Mouse (Mus musculus): Measurements from ENCODE around the gene Abcg4. TPM values are rescaled to one million over a fixed set of nuclear protein-coding genes. Genes with fewer than 3 reads are reported as not detected.

Abcg4 gene
- polyA plus RNA-seq, 1 experiment from 2014 or later, result 1.0 TPM

DNA sequence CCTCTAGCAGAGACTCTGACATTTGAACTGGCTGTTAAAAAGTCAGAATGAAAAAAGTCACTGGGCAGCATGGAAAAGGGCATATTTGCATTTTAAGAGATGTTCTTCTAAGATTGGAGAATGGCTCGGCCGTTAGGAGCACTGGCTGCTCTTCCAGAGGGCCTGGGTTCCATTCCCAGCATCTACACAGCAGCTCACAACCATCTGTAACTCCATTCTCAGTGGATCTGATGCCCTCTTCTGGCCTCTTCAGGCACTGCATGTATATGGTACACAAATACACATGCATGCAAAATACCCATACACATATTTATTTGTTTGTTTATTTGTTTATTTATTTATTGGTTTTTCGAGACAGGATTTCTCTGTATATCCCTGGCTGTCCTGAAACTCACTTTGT is 19.3 kb downstream of the Abcg4 start:
- no peaks in the 10 kb centered on the region for H3K36me3 ChIP-seq (ENCODE audit: insufficient read depth, low read length)
- no peak overlapping the region for H3K27ac ChIP-seq
- WGBS, result 88% methylated on average over 3 of the region's 3 CpGs
- 0 out of 2 replicates have a peak, but pooled peaks cover 8% of the 10 kb centered on the region for H3K4me1 ChIP-seq (replicated peaks; ENCODE audit: insufficient read depth, low read length)
- H3K9ac ChIP-seq (ENCODE audit: low read depth, low read length), result no peak overlapping the region
- H3K27me3 ChIP-seq (ENCODE audit: insufficient read depth, low read length), result no peaks in the 10 kb centered on the region
- DNase-seq (ENCODE audit: low spot score), result no peak
- H3K4me2 ChIP-seq (ENCODE audit: low read length), result no peak overlapping the region
- no peak overlapping the region for H3K4me3 ChIP-seq (replicated peaks; ENCODE audit: low read depth, low read length)
- TF ChIP-seq CTCF (IDR thresholded peaks at IDR 0.05; ENCODE audit: low read depth), result peak; percentile 65
- H3K9me3 ChIP-seq (replicated peaks; ENCODE audit: low read length), result no peaks in the 10 kb centered on the region
- ATAC-seq (replicated peaks; ENCODE audit: low FRiP score, low read depth), result no peak

DNA sequence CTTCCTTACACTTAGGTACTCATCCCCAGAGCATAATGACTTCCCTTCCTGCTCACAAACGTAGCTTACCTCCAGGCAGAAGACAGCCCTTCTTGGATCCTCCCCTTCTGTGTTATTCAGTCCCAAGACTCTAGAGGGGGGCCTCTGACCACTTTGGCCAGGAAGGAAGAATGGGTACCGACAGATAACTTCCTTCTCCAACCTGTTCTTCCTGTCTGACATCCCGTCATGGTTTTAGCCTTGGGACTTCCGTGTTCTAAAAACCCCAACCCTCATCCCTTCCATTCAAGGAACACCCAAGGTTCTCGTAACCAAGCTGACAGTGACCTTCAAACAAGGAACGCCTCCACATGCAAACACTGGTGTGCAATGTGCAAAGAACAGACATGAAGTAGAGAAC is 20.0 kb downstream of the Abcg4 start, which contains the start of gene Nlrx1:
TSS of gene Nlrx1 (minus strand) at position 168 of the 400 bp plus-strand sequence.
- Histone ChIP-seq H3K9ac (ENCODE audit: low read depth, low read length) (peak within 1 kb of the TSS; percentile 83), H3K27me3 (ENCODE audit: insufficient read depth, low read length) (no peaks in the 10 kb centered on the region), H3K27ac (peak within 1 kb of the TSS; percentile 70), H3K4me3 (replicated peaks; ENCODE audit: low read depth, low read length) (peak within 1 kb of the TSS; percentile 51), H3K36me3 (ENCODE audit: insufficient read depth, low read length) (no peaks in the 10 kb centered on the region), H3K9me3 (replicated peaks; ENCODE audit: low read length) (no peaks in the 10 kb centered on the region), H3K4me1 (replicated peaks; ENCODE audit: insufficient read depth, low read length) (0 out of 2 replicates have a peak, but pooled peaks cover 8% of the 10 kb centered on the region), H3K4me2 (ENCODE audit: low read length) (peak within 1 kb of the TSS; percentile 87)
- ATAC-seq (replicated peaks; ENCODE audit: low FRiP score, low read depth) (no peak), DNase-seq (ENCODE audit: low spot score) (no peak)
- TF ChIP-seq CTCF (IDR thresholded peaks at IDR 0.05; ENCODE audit: low read depth), result no peak
- 75% methylated on average over 6 of the region's 6 CpGs for WGBS

DNA sequence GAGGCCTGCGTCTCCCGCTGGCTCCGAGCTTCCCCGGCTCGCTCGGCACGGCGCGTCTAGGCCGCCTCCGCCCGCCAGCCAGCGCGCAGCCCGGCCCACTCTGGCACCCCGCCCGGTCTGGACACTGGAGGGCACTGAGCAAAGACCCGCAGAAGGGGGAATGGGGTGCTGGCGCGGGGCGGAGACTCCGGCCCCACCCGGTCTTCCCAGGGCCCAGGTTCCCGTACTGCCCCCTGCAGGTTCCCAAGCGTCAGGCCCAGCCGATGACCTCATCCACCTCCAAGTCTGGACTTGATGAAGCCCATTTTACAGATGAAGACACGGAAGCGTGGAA is 20.4 kb downstream of the Abcg4 start:
- WGBS, result 4% methylated on average over 28 of the region's 28 CpGs
- ATAC-seq (replicated peaks; ENCODE audit: low FRiP score, low read depth), result peak; percentile 85
- Histone ChIP-seq H3K27ac (peak overlapping the region; percentile 70), H3K36me3 (ENCODE audit: insufficient read depth, low read length) (no peaks in the 10 kb centered on the region), H3K4me2 (ENCODE audit: low read length) (peak overlapping the region; percentile 87), H3K27me3 (ENCODE audit: insufficient read depth, low read length) (no peaks in the 10 kb centered on the region), H3K4me3 (replicated peaks; ENCODE audit: low read depth, low read length) (peak overlapping the region; percentile 51), H3K9ac (ENCODE audit: low read depth, low read length) (peak overlapping the region; percentile 83), H3K4me1 (replicated peaks; ENCODE audit: insufficient read depth, low read length) (0 out of 2 replicates have a peak, but pooled peaks cover 8% of the 10 kb centered on the region), H3K9me3 (replicated peaks; ENCODE audit: low read length) (no peaks in the 10 kb centered on the region)
- DNase-seq (ENCODE audit: low spot score), result peak; percentile 90
- TF ChIP-seq CTCF (IDR thresholded peaks at IDR 0.05; ENCODE audit: low read depth), result peak; percentile 75

- no peaks in the 10 kb centered on the region for H3K36me3 ChIP-seq (ENCODE audit: insufficient read depth, low read length)
- DNase-seq (ENCODE audit: low spot score), result peak; percentile 42
- no peak; the same call in 1 of the 2 replicates for ATAC-seq (replicated peaks; ENCODE audit: low FRiP score, low read depth)
- no peaks in the 10 kb centered on the region for H3K9me3 ChIP-seq (replicated peaks; ENCODE audit: low read length)
- H3K27me3 ChIP-seq (ENCODE audit: insufficient read depth, low read length), result no peaks in the 10 kb centered on the region
- peak overlapping the region; percentile 87 for H3K4me2 ChIP-seq (ENCODE audit: low read length)
- peak overlapping the region; percentile 51 for H3K4me3 ChIP-seq (replicated peaks; ENCODE audit: low read depth, low read length)
- TF ChIP-seq CTCF (IDR thresholded peaks at IDR 0.05; ENCODE audit: low read depth), result peak; percentile 38; the same call in 1 of the 2 replicates
- H3K9ac ChIP-seq (ENCODE audit: low read depth, low read length), result peak overlapping the region; percentile 83
- 0 out of 2 replicates have a peak, but pooled peaks cover 8% of the 10 kb centered on the region for H3K4me1 ChIP-seq (replicated peaks; ENCODE audit: insufficient read depth, low read length)
- WGBS, result 9% methylated on average over 23 of the region's 23 CpGs
- H3K27ac ChIP-seq, result peak overlapping the region; percentile 70
Observed at GRCm38 (mm10) chr9:44267319-44268026, 20.9 kb downstream of the Abcg4 start.

DNA sequence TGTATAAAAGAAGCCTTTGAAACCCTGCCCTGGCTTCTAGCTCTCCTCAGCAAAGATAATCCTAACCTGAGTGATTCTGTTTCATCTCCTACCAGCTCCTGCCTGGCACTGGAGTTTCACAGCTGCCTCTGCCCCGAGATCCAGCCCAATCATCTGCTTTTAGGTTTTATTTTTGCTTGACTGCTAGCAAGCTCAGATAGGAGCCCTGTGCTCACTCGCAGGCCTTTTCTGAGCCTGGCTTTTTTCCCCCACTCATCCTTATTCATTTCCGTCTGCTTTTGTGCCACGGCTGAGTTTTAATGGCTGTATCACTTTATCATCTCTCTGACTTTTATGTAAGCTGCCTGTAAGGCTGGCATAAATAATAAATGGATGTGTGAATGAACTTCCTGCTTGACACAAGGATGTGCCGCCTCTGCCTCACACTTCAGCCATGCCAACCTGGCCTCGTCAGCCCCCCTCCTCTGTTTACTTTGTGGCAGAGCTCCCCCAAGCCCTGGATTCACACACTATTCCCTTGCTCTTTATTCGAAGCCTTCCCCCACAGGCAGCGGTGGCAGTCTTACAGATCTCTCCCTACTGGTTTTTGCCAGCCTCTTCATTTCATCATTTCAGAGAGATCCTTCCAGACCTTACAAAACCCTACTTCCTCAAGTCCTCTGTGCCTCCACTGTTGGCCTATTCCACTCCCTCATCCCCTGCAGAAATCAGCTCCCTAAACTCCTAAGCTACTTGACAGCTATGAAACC is 21.8 kb downstream of the Abcg4 start:
- TF ChIP-seq CTCF (IDR thresholded peaks at IDR 0.05; ENCODE audit: low read depth), result no peak
- no peak for ATAC-seq (replicated peaks; ENCODE audit: low FRiP score, low read depth)
- WGBS, result 65% methylated on average over 8 of the region's 8 CpGs
- Histone ChIP-seq H3K27ac (0 out of 2 replicates have a peak overlapping the region, but pooled peaks have one; percentile 70), H3K4me3 (replicated peaks; ENCODE audit: low read depth, low read length) (no peak overlapping the region), H3K9me3 (replicated peaks; ENCODE audit: low read length) (no peaks in the 10 kb centered on the region), H3K9ac (ENCODE audit: low read depth, low read length) (0 out of 2 replicates have a peak overlapping the region, but pooled peaks have one; percentile 83), H3K27me3 (ENCODE audit: insufficient read depth, low read length) (no peaks in the 10 kb centered on the region), H3K4me1 (replicated peaks; ENCODE audit: insufficient read depth, low read length) (0 out of 2 replicates have a peak, but pooled peaks cover 8% of the 10 kb centered on the region), H3K4me2 (ENCODE audit: low read length) (peak overlapping the region; percentile 87), H3K36me3 (ENCODE audit: insufficient read depth, low read length) (no peaks in the 10 kb centered on the region)
- no peak for DNase-seq (ENCODE audit: low spot score)

DNA sequence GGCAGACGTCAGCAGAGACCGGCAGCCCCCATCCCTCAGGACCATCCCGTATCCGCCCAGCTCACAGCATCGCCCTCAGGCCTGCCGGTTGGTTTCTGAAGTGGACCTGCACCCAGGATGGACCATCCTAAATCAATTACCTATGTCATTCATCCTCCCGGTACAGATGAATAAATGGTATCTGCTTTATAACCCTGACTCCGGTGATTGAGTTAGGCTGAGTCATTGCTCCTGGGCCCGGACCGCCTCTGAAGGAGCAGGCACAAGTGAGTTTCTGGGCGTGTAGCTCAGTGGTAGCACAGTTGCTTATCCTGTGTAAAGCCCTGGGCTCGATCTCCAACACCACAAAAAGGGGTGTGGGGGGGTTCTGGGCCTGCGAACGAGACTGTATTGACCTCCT is 27.0 kb downstream of the Abcg4 start:
- Histone ChIP-seq H3K9ac (ENCODE audit: low read depth, low read length) (no peak overlapping the region), H3K27ac (no peak overlapping the region), H3K4me2 (ENCODE audit: low read length) (no peak overlapping the region), H3K36me3 (ENCODE audit: insufficient read depth, low read length) (no peaks in the 10 kb centered on the region), H3K27me3 (ENCODE audit: insufficient read depth, low read length) (no peaks in the 10 kb centered on the region), H3K9me3 (replicated peaks; ENCODE audit: low read length) (no peaks in the 10 kb centered on the region), H3K4me3 (replicated peaks; ENCODE audit: low read depth, low read length) (no peak overlapping the region), H3K4me1 (replicated peaks; ENCODE audit: insufficient read depth, low read length) (no peaks in the 10 kb centered on the region)
- DNase-seq (ENCODE audit: low spot score) (no peak), ATAC-seq (replicated peaks; ENCODE audit: low FRiP score, low read depth) (no peak)
- WGBS, result 87% methylated on average over 14 of the region's 14 CpGs
- TF ChIP-seq CTCF (IDR thresholded peaks at IDR 0.05; ENCODE audit: low read depth), result no peak
